Mouse (Mus musculus) urinary bladder, adult 2 months (tissue): ENCODE data around the gene Gtf2b. TPM values are rescaled to one million over a fixed set of nuclear protein-coding genes. Genes with fewer than 3 reads are reported as not detected.

Source experiments
- DNase-seq: peaks from one replicate; pipeline ENCODE4 v3.0.0; 2022; ENCODE audit warnings: low spot score
- polyA plus RNA-seq: library from polyadenylated mRNA; depleted of rRNA; stranded (reverse); fragments of >200 nt; gene quantifications from 2 replicates; pipeline ENCODE4 v1.2.3, GENCODE M21; 2012; rRNA removed

Gene Gtf2b
- polyA plus RNA-seq, result 36.3 and 44.0 TPM in 2 replicates

- peak; percentile 98 for DNase-seq
These were observed at the start of gene Gtf2b for GRCm38 (mm10) chr3:142764995-142765777. TSS of gene Gtf2b (plus strand) at chr3:142765045.

- no peak for DNase-seq
These were observed 39.4 kb upstream of the Gtf2b start for GRCm38 (mm10) chr3:142725481-142725880.

GRCm38 (mm10) chr3:142725969-142726672 is 38.7 kb upstream of the Gtf2b start:
- no peak for DNase-seq

GRCm38 (mm10) chr3:142734291-142734690 is 30.6 kb upstream of the Gtf2b start:
- no peak for DNase-seq

- no peak for DNase-seq
These were observed 23.9 kb upstream of the Gtf2b start for GRCm38 (mm10) chr3:142740896-142741295.

GRCm38 (mm10) chr3:142743973-142744898 is 20.6 kb upstream of the Gtf2b start:
- no peak for DNase-seq

GRCm38 (mm10) chr3:142745076-142745475 is 19.8 kb upstream of the Gtf2b start:
- no peak for DNase-seq

GRCm38 (mm10) chr3:142747673-142748072 is 17.2 kb upstream of the Gtf2b start:
- no peak for DNase-seq

- no peak for DNase-seq
These were observed 15.7 kb upstream of the Gtf2b start for GRCm38 (mm10) chr3:142749131-142749530.

- DNase-seq, result no peak
These were observed 9.5 kb upstream of the Gtf2b start for GRCm38 (mm10) chr3:142755132-142755867.

- no peak for DNase-seq
These were observed 7.0 kb upstream of the Gtf2b start for GRCm38 (mm10) chr3:142757841-142758240.

GRCm38 (mm10) chr3:142758593-142758992 is 6.3 kb upstream of the Gtf2b start:
- no peak for DNase-seq

- DNase-seq, result no peak
These were observed 4.5 kb upstream of the Gtf2b start for GRCm38 (mm10) chr3:142760356-142760755.

- DNase-seq, result no peak
These were observed 927 bp downstream of the Gtf2b start for GRCm38 (mm10) chr3:142765778-142766165.

- no peak for DNase-seq
These were observed 3.7 kb downstream of the Gtf2b start for GRCm38 (mm10) chr3:142768498-142768897.

- no peak for DNase-seq
These were observed 5.7 kb downstream of the Gtf2b start for GRCm38 (mm10) chr3:142770518-142770917.

- no peak for DNase-seq
These were observed 8.8 kb downstream of the Gtf2b start for GRCm38 (mm10) chr3:142773538-142774191.

- no peak for DNase-seq
These were observed 12.4 kb downstream of the Gtf2b start for GRCm38 (mm10) chr3:142777227-142777626.

GRCm38 (mm10) chr3:142786423-142787072 is 21.7 kb downstream of the Gtf2b start:
- DNase-seq, result no peak

- DNase-seq, result no peak
These were observed 30.7 kb downstream of the Gtf2b start for GRCm38 (mm10) chr3:142795587-142795986.
